Mouse (Mus musculus) spleen, postnatal 14 days (tissue): Measurements from ENCODE around the gene Stx2.

Source experiments
- DNase-seq, 2 experiments: peaks; one replicate each; pipeline ENCODE4 v3.0.0; 2021 to 2022; ENCODE audit warnings: low spot score in 2 of 2

The Stx2 gene

DNA sequence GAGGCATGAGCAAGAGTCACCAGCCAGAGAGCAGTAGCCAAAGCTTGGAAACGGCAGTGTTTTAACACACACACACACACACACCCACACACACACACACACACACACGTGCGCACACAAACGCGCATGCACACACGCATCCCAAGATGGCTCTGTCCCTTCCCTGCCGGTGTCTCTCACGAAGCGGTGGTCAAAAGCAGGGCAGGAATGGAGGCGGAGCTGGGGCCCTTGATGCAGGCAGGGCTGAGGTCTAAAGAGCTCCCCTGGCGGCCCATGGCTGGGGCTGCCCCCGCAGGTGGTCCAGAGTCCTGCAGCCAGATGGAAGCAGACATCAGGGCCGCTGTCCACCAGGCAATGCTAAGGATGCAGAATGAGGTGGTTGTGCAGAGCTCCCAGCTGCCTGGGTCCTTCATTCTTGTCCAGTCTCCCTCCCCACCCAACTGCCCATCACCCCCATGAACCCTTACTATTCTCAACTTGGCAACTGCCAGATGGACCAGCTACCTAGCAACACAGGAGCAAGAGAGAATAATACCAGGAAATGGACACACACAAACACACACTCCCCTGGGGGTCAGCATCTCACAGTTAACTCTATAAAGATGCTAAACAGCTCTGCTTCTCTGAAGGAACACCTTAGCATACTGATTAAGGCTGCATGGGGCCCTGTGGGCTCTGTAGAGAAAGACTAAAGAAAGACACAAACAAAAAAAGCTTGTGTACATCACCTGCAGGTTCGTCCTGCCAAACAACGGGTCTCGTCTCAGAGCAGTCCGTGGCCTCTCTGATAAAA, 54.9 kb downstream of the Stx2 start, which contains the start of gene Rimbp2:
Rimbp2 (minus strand) TSS at position 209 of the 793 bp plus-strand sequence.
- DNase-seq, result no peak

DNA sequence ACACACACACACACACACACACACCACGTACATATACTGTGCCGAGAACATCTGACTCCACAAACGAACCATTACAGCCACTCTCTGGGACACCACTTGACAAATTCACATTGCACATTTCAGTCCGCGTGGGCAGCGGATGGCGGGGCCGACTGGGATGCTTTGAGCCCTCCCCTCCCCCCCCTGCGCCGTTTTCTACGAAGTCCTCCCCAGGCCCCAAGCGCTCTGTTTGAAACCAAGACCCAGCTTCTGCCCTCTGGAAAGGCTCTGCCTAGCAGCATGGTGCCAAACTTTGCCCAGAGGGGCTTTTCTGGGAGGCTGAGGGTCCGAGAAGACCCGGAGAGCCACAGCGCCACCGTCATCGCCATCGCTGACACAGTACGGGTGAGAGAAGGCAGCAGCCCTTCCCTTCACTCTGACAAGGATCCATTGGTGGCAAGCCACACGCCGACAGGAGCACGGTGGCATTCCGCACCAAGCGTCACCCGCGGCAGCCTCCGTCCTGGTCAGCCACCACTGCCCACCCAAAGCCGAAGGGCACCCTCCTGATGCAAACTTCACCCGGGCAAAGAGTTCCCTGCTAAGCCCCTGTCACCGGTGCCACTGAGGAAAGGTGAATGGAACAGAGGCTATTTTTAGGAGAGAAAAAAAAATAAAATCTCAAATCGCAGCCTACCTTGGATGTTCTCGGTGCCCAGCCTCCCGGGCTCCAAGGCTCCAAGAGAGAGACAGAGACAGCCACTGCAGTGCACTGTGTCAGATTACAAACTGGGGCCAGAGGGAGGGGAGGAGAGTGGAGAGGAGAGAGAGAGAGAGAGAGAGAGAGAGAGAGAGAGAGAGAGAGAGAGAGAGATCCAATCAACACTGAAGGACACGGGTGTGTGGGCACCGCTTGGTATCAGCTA, 55.8 kb downstream of the Stx2 start:
- no peak for DNase-seq

GRCm38 (mm10) chr5:128951472-128951871, 56.9 kb downstream of the Stx2 start:
- DNase-seq, result no peak

DNA sequence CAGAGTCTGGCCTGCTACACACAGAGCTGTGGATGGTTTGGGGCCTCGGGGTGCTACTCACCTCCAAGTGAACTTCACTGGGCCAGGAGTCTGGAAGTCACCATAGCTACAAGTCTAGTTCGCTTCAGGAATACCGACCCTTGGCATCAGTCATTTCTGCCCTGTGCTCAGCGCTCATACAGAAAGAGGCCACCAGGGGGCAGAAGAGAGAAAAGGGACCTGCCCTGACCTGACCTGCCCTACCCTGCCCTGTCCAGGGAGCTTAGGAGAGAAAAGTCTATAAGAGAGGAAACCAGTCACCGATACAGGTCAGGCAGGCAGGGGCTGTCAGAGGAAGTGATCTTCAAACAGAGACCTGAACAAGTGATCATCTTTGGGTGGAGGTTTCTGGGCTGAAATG, 61.3 kb downstream of the Stx2 start:
- no peak for DNase-seq

DNA sequence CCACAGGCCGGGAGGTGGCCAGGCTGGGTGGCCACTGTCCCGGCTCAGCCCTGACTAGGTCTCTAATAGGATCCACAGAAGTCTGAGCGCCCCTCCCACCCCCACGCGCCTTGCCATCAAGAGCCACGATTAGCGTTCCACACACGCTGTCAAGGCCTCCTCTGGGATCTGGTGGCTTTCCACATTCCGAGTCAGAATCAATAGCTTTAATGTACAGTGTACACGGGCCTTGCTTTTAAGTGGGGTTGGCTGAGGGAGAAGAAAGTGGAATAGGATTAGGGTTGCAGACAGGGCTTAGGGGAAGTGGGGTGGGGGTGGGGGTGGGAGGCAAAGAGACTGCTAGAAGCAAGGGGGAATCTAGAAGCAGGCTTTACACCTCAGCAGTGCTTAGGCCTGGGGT, 67.9 kb downstream of the Stx2 start:
- no peak for DNase-seq

DNA sequence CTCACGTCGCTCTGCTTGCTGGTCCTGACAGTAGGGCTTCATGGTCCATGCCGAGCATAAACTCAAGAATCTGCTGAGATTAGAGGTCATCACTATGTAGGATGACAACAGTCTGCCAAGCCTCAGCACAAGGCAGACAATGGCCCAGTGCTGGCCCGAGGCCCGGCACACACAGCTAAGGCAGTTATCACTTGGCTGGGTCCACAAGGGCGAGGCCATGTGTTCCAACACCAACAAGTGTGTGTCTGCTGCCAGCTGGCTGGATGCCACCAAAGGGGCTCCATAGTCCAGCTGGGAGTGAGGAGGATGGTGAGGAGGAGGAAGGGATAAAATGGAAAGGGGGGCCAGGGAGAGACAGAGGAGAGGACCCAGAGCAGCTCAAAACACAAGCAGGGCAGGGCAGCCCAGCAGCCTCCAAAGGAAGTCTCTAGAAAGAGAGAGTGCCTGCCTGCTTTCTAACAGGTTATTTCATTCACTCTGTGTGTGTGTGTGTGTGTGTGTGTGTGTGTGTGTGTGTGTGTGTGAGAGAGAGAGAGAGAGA, 72.9 kb downstream of the Stx2 start:
- DNase-seq, result no peak
